Mouse (Mus musculus) liver, embryonic 14.5 days (tissue): ENCODE results near the gene Arpc1a.

ENCODE experiments used
- CTCF ChIP-seq: IDR thresholded peaks from 2 replicates; pipeline ENCODE4 v1.5.1; 2016; ENCODE audit warnings: antibody characterized with exemption, low read depth, control low read depth
- EP300 ChIP-seq: IDR thresholded peaks from 2 replicates; pipeline ENCODE4 v1.6.1; 2016; ENCODE audit warnings: antibody characterized with exemption, low read depth

DNA sequence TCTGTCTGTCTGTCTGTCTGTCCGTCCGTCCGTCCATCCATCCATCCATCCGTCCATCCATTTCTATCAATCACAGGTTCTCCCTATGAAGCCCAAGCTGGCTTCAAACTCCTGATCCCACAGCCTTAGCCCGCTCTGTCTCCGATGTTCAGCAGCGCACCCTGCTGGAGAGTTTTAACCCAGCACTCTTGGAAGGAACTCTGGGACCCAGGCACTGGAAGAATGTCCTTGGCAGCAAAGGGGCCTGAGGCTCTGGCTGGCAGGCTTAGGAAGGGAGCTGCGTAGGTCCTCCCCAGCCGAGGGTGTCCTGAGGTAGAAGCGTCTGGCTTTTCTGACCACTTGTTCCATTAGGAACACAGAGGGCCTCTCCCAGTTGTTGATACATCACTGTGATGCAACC is 33.3 kb downstream of the Arpc1a start:
- TF ChIP-seq CTCF = peak; percentile 89
- no peak for TF ChIP-seq EP300
